Mouse (Mus musculus) urinary bladder, adult 2 months (tissue): ENCODE data around the gene Rel. TPM values are rescaled to one million over a fixed set of nuclear protein-coding genes. Genes with fewer than 3 reads are reported as not detected.
A peak's percentile ranks its signal among the peaks of the same experiment; 100 is the strongest.
"Not testable (repeated sequence)": the region's sequence is repeated elsewhere in the genome, so short reads cannot be mapped to it uniquely, and the experiment has no call there.

ENCODE experiments used
- DNase-seq: peaks from one replicate; pipeline ENCODE4 v3.0.0; 2022; ENCODE audit warnings: low spot score
- polyA plus RNA-seq: library from polyadenylated mRNA; depleted of rRNA; stranded (reverse); fragments of >200 nt; gene quantifications from 2 replicates; pipeline ENCODE4 v1.2.3, GENCODE M21; 2012; rRNA removed

Gene Rel
- polyA plus RNA-seq = 3.2 and 3.6 TPM in 2 replicates

DNA sequence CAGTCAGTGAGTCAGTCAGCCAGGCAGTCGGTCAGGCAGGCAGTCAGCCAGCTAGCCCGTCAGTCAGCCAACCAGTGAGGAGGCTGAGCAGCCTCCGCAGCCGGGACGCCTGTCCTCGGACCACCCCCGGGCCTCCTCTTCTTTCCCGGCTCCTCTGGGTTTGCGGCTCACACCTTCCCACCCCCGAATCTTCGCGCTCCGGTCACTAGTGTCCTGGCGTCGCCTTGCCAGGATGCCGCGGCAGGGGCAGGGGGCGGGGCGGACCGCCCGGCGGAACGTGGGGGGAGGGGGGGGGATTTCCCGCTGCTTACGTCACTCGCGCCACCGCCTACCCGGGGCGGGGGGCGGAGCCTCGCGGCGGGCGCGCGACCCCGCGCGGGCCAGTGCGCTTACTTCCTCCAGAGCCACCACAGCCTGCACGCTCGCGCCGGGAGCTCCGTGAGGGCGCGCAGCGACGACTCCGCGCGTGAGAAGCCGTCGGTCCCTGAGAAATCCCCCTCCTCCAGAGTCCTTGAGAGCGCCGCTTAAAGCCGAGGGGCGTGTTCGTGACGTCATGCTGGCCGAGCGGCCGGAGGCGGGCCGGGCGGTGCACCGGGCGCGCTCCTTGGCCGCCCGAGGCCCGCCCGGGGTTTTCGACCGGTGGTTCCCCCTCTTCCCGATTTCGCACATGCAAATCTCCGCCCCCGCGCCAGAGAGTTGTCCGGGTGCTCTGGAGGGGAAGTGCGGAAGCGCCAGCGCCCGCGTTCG lies at the start of gene Rel:
TSS of gene Rel (minus strand) at position 211 of the 747 bp plus-strand sequence.
- peak; percentile 92 for DNase-seq

DNA sequence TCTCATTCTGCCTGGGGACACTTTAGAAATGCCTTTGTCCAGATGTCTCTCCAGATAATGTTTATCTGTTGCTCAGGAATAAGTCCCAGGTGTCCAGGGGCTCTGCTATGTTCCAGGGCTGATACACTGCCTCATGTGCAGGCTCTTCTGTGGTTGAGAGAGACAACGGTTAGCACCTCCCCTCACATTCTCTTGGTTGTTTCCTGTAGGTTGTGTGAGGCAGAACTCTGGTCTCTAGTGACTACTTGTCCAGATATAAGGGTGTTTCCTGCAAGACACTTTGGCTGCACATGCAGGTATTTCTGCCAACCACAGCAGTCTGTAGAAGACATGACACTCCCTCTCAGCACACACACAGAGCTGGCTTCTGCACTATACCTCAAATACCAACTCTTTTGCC lies 48.0 kb upstream of the Rel start:
- DNase-seq = no peak

- no peak for DNase-seq
Measured at GRCm38 (mm10) chr11:23810741-23811140, 40.0 kb upstream of the Rel start.

- no peak for DNase-seq
Measured at GRCm38 (mm10) chr11:23805716-23806115, 34.9 kb upstream of the Rel start.

DNA sequence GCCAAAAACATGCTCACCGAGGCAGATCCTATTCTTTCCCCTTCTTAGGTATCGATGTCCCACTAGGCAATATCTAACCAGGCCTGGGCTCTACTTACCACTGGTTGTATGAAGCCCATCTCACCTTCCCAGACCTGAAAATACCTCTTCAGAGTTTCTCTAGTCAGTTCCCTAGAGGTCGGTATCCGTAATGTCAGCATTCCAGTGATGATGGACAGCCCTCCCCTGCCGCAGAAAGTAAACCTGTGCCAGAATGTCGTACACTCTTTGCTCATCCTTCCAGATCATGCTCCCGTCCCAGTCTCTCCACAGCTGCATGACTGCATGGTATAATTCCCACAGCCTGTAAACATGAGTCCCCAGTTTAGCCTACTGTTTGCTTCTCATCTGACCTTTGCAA lies 32.4 kb upstream of the Rel start:
- DNase-seq = no peak

- DNase-seq = no peak
Measured at GRCm38 (mm10) chr11:23802256-23802655, 31.5 kb upstream of the Rel start.

GRCm38 (mm10) chr11:23801851-23802250 lies 31.1 kb upstream of the Rel start:
- DNase-seq = no peak

- not testable (repeated sequence) for DNase-seq
Measured at GRCm38 (mm10) chr11:23783677-23784076, 12.9 kb upstream of the Rel start.

- no peak for DNase-seq
Measured at GRCm38 (mm10) chr11:23783085-23783484, 12.3 kb upstream of the Rel start.

- no peak for DNase-seq
Measured at GRCm38 (mm10) chr11:23782038-23782437, 11.3 kb upstream of the Rel start.

GRCm38 (mm10) chr11:23778787-23779201 lies 8.0 kb upstream of the Rel start:
- DNase-seq = no peak

- no peak for DNase-seq
Measured at GRCm38 (mm10) chr11:23772471-23772870, 1.7 kb upstream of the Rel start.

DNA sequence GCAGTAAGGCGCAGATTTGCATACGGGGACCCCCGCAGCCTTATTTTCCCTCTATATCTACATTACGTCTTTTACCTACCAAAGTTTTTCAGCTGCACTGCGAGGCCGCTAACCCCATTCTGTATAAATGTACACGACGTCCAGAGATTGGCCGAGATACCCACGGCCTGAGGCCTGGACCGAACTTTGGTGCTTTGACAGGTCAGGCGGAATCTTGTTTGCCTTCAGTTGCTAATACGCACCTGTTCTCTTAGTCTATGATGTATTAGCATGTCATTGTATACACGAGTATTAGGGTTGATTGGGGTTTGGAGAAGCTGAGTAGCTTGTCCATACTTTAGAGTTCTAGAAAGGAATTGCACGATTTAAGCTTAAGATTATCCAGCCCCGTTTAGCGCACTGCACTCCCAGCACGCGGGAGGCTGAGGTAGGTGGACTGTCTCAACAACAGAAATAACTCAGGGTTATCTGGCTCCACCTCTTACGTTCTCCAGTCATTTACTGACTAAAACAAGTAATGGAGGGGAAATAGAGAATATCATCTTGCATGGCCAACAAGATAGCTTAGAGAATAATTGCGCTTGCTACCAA lies 832 bp upstream of the Rel start:
- DNase-seq = no peak

- DNase-seq = no peak
Measured at GRCm38 (mm10) chr11:23770510-23770759, 335 bp downstream of the Rel start.

- no peak for DNase-seq
Measured at GRCm38 (mm10) chr11:23769686-23770509, 872 bp downstream of the Rel start.

- no peak for DNase-seq
Measured at GRCm38 (mm10) chr11:23769033-23769432, 1.7 kb downstream of the Rel start.

DNA sequence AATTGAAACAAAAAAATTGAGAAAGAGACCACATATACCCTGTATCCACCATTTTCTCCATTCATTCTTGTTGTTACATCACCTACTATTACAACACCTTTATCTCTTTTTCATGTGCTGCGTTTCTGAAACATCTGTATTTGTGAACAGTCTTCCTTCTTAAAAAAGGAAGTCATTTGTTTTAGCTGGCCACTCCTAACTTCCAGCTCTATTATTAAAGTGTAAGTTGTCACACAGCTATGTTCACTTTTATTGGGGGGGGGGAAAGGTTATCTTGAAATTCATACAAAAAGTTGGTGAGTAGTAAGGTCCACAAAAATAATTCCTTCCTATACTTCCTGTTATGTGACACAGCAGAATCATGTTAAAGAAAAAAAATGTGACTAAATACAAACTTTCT lies 2.8 kb downstream of the Rel start:
- no peak for DNase-seq

DNA sequence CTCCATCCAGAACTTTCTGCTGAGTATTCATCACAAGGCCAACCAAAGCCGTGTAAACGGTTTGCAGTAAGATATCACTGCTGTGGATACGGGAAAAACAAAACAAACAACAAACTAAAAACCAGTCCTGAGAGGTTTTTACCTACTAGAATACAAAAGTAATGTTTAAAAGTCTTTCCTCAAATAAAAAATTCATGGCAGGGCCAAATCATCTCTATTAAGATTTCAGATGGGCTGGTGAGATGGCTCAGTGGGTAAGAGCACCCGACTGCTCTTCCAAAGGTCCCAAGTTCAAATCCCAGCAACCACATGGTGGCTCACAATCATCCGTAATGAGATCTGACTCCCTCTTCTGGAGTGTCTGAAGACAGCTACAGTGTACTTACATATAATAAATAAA lies 3.4 kb downstream of the Rel start:
- DNase-seq = not testable (repeated sequence)

- no peak for DNase-seq
Measured at GRCm38 (mm10) chr11:23762635-23763034, 8.1 kb downstream of the Rel start.

- no peak for DNase-seq
Measured at GRCm38 (mm10) chr11:23758218-23758617, 12.6 kb downstream of the Rel start.

- DNase-seq = no peak
Measured at GRCm38 (mm10) chr11:23754329-23754728, 16.4 kb downstream of the Rel start.

DNA sequence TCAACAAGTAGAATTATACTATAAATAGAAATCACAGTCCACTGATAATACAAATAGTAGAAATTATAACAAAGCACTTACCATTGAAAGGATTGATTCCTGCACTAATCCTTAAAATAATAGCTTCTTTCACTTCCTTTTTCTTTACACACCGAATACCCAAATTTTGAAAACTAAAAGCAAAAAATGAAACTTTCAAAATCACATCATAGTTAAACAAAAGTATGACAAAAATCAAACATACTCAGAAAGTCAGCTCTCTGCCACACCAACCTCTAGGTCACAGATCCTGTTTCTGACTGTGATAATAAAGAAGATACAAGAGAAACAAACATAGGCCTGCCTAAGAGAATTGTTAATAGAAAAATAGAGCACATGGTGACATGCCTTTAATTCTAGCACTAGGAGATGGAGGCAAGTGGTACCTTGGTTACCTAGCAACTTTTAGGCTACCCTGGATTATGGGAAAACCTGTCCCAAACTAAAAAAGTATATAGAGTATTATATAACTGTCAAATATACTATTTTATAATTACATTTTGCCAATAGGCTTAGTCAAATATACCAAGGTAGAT lies 17.5 kb downstream of the Rel start:
- DNase-seq = no peak

DNA sequence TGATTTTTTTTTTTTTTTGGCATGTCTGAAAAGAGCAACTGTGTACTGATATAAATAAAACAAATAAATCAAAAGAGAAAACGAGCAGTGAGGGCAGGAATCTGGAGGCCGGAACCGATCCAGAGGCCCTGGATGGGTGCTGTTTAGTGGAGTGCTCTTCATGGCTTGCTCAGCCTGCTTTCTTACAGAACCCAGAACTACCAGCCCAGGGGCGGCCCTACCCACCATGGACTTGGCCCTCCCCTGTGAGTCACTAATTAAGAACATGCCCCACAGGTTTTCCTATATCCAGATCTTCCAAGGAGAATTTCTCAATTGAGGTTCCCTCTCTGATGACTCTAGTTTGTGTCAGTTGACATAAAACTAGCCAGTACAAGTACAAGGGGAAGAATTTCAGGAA lies 24.7 kb downstream of the Rel start:
- DNase-seq = no peak
